Mouse (Mus musculus) heart, postnatal 4 days (tissue): ENCODE data around the gene Mrpl33. TPM values are rescaled to one million over a fixed set of nuclear protein-coding genes. Genes with fewer than 3 reads are reported as not detected.

Experiments
- DNase-seq: peaks from one replicate; pipeline ENCODE4 v3.0.0; 2021
- microRNA-seq, 2 experiments: library from miRNA; unstranded; fragments of <30 nt; microRNA quantifications; one replicate each; pipeline ENCODE4 v1.2.0; 2021 to 2022
- total RNA-seq, 2 experiments: library from RNA; stranded (reverse); gene quantifications; 2 replicates each; pipeline ENCODE4 v1.2.3; 2021

Mrpl33 gene
- total RNA-seq, 2 experiments from 2014 or later: 276 to 287 TPM

DNA sequence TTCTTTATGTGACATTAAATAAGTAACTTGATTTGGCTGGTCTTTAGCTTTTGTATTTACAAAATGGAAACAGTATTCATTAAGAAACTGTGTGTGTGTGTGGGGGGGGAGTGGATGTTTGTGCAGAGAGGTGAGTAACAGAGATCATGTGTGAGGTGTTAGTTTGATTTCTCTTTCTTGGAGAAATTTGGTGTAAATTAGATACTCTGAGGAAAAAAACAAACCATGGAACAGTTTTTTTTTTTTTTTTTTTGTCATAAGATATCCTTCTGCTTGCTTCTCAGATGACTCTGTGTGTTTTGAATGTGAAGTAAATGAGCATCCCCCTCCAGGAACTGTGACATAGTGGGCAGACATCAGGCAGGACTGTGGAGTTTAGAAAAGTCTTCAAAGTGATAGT is 102.7 kb downstream of the Mrpl33 start:
- no peak for DNase-seq

DNA sequence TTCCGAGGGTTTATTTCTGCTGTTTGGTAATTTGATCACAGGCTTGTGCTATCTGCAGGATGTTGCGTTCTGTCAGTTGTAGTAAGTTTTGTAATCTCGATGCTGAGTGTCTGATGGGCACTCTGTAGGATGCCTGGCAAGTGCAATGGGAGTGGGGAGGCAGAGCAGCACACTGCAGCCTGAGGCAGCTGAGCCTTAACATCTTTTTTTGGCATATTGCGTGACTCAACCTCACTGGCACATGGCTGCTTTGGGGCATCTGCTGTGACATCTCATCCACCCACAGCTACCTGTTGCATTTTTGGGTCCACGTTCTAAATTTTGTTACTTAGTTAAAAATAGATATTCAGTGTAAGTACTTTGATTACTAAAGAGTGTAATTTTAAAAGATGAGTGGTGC is 108.2 kb downstream of the Mrpl33 start:
- no peak for DNase-seq

DNA sequence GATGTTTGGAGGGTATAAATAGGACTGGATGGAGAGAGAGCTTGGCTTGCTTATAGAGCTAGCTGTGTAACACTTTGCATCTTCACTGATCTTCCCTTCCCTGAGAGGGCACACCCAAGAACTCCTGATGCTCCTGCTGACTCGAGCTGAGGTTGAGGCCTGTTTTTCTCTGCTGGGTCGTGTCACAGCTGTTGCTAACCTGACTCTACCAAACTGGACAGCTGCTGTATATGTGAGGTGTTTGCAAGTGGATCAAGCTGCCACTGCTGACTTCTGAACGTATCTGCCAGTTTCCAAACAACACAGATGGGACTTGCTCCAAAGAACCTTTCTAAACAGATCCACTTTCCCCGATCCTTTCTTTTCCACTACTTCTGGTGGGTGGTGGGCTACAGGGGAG is 110.1 kb downstream of the Mrpl33 start:
- DNase-seq: no peak

DNA sequence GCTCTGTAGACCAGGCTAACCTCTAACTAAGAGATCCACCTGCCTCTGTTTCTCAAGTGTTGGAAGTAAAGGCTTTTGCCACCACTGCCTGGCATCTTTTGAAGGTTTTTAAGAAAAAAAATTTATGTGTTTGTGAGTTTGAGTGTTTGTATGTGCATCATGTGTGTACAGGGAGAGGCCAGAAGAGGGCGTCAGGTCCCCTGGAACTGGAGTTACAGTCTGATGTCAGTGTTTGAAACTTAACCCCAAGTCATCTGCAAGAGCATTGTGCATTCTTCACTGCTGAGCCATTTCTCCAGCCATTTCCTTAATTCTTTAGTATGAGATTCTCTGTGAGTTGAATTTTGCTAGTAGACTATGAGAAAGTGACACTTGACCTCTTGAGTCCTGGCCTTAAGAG is 112.7 kb downstream of the Mrpl33 start:
- DNase-seq: no peak

DNA sequence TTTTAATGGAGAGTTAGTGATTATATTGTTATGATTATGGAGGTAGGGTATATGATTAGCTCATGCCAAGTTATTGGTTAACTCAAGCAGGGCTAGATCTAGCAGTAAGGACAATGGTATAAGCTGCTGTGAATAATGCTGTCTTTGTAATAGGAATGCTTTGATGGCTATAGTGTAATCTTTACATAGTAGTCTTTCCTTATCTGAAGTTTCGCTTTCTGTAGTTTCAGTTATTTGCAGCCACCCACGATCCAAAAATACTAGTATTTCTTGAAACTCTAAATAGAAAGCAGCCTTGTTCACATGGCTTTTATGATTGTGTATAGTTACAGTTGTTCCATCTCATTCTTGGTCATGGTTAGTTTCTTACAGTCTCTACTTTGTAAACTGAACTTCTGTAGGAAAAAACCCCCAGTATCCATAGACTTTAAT is 116.6 kb downstream of the Mrpl33 start:
- DNase-seq: no peak

DNA sequence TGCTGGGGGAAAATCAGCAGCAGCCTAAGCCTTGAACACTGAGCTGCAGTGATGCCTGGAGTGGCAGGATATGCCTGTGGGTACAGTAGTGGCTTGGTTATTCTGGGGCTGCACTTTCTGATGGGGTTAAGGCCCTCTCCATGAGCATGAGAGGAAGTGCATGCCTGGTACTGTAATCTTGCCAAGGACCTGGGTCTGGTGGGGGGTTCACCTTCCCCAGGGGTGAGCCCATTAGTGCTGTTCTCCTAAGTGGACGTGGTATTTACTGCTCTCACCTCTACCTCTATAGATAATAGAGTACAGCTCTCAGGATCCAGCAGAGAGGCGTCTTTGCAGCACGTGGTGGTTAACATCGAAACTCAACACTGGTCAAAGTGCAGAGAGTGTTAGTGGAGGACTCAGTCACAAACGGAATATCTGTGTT is 117.1 kb downstream of the Mrpl33 start:
- DNase-seq: no peak

Small RNA genes lying within 50 kb of the gene (microRNA-seq; reads per million reads assigned to microRNA genes)
- 0 reads per million in 2 experiments for gene Mir3473e

Other genes with a start within 250 kb of the Mrpl33 start
- gene Zfp512, start 144.5 kb upstream of the Mrpl33 start, total RNA-seq: 10 to 100 TPM; 22.6 to 26.9 TPM
- under 1 TPM; 0.38 to 0.55 TPM for gene 4930548H24Rik, start 111.2 kb upstream of the Mrpl33 start, total RNA-seq
- 10 to 100 TPM; 25.9 to 28.3 TPM for gene Gpn1, start 102.2 kb upstream of the Mrpl33 start, total RNA-seq
- 10 to 100 TPM; 21.2 to 21.4 TPM for gene Slc4a1ap, start 69.9 kb upstream of the Mrpl33 start, total RNA-seq
- 10 to 100 TPM; 16.1 to 16.4 TPM for gene Supt7l, start 69.1 kb upstream of the Mrpl33 start, total RNA-seq
- 1 to 10 TPM; 4.5 to 4.6 TPM for gene Rbks, start 100.7 kb downstream of the Mrpl33 start, total RNA-seq
- gene Babam2, start 100.7 kb downstream of the Mrpl33 start, total RNA-seq: 10 to 100 TPM; 43.1 to 43.9 TPM